Mouse (Mus musculus): ENCODE data around the gene Rbm24. TPM values are rescaled to one million over a fixed set of nuclear protein-coding genes. Genes with fewer than 3 reads are reported as not detected.

Gene Rbm24
- polyA plus RNA-seq, 1 experiment from 2014 or later, result 0.13 TPM

DNA sequence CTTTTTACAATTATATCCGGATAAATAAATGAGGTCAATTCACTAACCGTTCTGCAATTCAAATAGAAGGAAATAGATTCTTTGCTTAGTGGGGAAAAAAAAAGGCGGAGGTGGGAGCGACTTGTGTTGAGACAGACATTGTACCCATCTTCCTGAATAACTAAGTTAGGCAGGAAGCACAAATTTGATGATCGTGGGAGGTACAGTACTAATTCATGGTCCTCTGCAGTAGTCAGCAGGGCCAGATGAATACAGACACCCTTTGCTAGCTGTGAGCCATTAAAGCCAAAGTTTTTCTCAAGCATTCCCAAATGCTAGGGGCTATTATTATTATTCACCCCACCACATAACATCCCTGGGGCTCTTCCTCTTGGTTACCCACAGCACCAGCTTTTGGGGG lies 640 bp upstream of the Rbm24 start:
- no peak for ATAC-seq
- Histone ChIP-seq H3K9me3 (replicated peaks) (no peaks in the 10 kb centered on the region), H3K4me1 (no peaks in the 10 kb centered on the region), H3K9ac (no peak overlapping the region), H3K4me2 (peak overlapping the region; percentile 73), H3K27me3 (replicated peaks) (peaks cover 42% of the 10 kb centered on the region), H3K27ac (no peak overlapping the region), H3K36me3 (no peaks in the 10 kb centered on the region), H3K4me3 (no peak overlapping the region)
- 67% methylated on average over 5 of the region's 5 CpGs for WGBS (ENCODE audit: insufficient replicate concordance)

DNA sequence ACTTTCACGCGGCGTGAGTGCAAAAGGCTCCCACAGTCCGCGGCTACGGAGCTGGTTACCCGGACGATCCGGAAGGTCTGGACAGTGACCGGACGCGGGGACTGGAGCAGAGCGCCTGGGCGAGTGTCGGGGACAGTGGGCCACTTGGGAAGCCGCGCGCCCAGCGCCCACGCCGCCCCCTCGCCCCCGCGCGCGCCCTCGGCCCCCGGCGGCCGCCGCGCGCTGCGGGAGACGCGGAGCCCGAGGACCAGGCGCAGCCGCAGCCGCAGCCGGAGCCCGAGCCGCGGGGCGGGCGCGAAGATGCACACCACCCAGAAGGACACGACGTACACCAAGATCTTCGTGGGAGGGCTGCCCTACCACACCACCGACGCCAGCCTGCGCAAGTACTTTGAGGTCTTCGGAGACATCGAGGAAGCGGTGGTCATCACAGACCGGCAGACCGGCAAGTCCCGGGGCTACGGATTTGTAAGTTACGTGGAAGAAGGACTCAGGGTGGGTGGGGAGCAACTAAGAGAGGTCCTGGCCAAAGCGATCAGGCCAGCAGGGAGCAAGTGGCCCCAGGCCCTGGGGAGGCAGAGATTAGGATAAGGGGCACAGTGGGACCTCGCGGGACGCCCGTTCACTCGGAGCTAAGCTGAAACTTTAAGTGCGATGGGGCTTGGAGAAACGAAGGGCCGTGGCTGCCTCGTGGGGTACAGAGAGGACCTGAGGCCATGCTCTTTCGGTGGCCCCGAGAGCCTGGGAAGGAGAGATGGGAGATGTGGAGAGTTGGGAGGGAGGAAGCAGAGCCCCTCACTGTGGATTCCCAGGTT lies 704 bp downstream of the Rbm24 start:
- H3K9me3 ChIP-seq (replicated peaks), result no peaks in the 10 kb centered on the region
- H3K9ac ChIP-seq, result no peak overlapping the region
- no peak for ATAC-seq
- no peaks in the 10 kb centered on the region for H3K4me1 ChIP-seq
- H3K36me3 ChIP-seq, result no peaks in the 10 kb centered on the region
- H3K27me3 ChIP-seq (replicated peaks), result peaks cover 42% of the 10 kb centered on the region
- peak overlapping the region; percentile 73 for H3K4me2 ChIP-seq
- no peak overlapping the region for H3K27ac ChIP-seq
- WGBS (ENCODE audit: insufficient replicate concordance), result 3% methylated on average over 73 of the region's 73 CpGs
- H3K4me3 ChIP-seq, result peak overlapping the region; percentile 52

DNA sequence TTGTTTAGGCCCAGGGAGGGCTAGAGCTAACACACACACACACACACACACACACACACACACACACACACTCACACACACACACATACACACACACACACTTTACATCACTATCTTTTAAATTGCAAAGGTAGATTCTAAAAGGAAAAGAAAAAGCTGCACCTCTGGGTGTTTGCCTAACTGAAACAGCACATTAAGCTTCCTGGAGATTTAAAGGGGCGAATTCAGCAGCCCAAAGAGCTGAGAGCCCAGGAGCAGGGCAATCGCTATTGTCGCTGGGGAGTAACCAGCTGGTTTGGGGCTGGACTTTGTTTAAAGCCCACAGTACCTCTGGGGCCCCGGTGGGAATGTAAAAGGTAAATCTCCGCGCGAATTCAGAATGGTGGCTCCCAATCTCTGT lies 1.4 kb downstream of the Rbm24 start:
- Histone ChIP-seq H3K4me1 (no peaks in the 10 kb centered on the region), H3K4me3 (no peak overlapping the region), H3K4me2 (no peak overlapping the region), H3K27me3 (replicated peaks) (peaks cover 42% of the 10 kb centered on the region), H3K36me3 (no peaks in the 10 kb centered on the region), H3K9ac (no peak overlapping the region), H3K9me3 (replicated peaks) (no peaks in the 10 kb centered on the region), H3K27ac (no peak overlapping the region)
- WGBS (ENCODE audit: insufficient replicate concordance), result 24% methylated on average over 7 of the region's 7 CpGs
- no peak for ATAC-seq

DNA sequence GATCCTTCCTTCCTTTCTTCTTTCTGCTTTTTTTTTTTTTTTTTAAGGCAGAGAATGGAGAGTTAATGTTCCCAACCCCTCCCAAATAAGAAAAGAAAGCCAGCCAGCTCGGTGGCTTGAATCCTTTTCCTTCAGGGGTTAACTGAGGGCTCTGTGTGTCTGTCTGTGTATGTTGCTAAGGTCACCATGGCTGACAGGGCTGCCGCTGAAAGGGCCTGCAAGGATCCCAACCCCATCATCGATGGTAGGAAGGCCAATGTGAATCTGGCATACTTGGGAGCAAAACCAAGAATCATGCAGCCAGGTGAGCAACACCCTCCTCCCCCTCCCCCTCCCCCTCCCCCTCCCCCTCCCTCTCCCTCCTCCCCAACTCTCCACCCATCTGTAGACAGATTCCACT lies 1.9 kb downstream of the Rbm24 start:
- H3K4me2 ChIP-seq, result no peak overlapping the region
- no peak overlapping the region for H3K27ac ChIP-seq
- H3K9ac ChIP-seq, result no peak overlapping the region
- no peaks in the 10 kb centered on the region for H3K4me1 ChIP-seq
- no peaks in the 10 kb centered on the region for H3K36me3 ChIP-seq
- H3K4me3 ChIP-seq, result no peak overlapping the region
- no peak for ATAC-seq
- H3K27me3 ChIP-seq (replicated peaks), result peaks cover 42% of the 10 kb centered on the region
- H3K9me3 ChIP-seq (replicated peaks), result no peaks in the 10 kb centered on the region
- WGBS (ENCODE audit: insufficient replicate concordance), result 25% methylated on average over 3 of the region's 3 CpGs

DNA sequence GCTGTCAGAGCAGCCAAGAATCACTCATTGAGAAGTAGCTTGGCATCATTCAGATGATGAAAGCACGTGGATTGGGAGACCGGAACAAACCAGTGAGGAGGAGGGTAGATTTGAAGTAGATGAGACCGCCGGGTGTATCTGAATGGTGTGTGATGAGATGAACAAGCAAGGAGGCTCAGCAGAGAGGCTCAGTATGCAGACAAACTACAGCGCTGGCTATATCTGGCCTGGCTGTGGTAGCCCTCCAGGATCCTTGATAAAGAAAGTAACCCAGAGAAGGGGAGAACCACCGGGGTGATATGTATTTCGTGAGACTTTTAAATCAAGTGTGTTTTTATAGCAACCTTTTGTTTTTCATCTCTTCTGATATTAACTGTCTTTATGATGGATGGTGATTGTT lies 5.6 kb downstream of the Rbm24 start:
- WGBS (ENCODE audit: insufficient replicate concordance), result 81% methylated on average over 7 of the region's 7 CpGs
- no peak overlapping the region for H3K9ac ChIP-seq
- no peak overlapping the region for H3K27ac ChIP-seq

DNA sequence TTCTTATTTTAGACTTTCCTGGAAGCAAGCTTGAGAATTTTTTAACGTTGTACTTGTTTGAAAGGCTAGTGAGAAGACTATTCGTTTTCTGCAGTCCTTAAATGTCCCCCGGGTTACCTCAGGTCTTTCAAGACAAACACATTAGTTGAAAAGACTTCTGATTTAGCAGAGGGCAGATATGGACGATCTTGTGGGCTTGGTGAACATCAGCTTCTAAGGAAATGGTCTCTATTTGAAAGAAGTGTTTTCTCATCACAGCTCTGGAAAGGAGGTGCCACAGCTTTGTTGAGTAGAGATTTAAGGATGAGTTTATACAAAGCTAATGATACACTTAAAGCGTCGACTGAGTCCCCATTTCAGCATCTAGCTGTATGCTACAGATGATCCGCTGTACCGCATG lies 6.1 kb downstream of the Rbm24 start:
- no peaks in the 10 kb centered on the region for H3K9me3 ChIP-seq (replicated peaks)
- no peak for ATAC-seq
- no peaks in the 10 kb centered on the region for H3K36me3 ChIP-seq
- no peak overlapping the region for H3K4me3 ChIP-seq
- no peak overlapping the region for H3K4me2 ChIP-seq
- H3K9ac ChIP-seq, result no peak overlapping the region
- H3K27me3 ChIP-seq (replicated peaks), result peaks cover 18% of the 10 kb centered on the region
- 79% methylated on average over 8 of the region's 8 CpGs for WGBS (ENCODE audit: insufficient replicate concordance)
- no peaks in the 10 kb centered on the region for H3K4me1 ChIP-seq
- no peak overlapping the region for H3K27ac ChIP-seq

More for the DNA sequence above, 5.6 kb downstream of the Rbm24 start:
- Histone ChIP-seq H3K27me3 (replicated peaks) (peaks cover 20% of the 10 kb centered on the region), H3K4me1 (no peaks in the 10 kb centered on the region), H3K4me3 (no peak overlapping the region), H3K4me2 (no peak overlapping the region), H3K9me3 (replicated peaks) (no peaks in the 10 kb centered on the region), H3K36me3 (no peaks in the 10 kb centered on the region)
- ATAC-seq, result no peak

DNA sequence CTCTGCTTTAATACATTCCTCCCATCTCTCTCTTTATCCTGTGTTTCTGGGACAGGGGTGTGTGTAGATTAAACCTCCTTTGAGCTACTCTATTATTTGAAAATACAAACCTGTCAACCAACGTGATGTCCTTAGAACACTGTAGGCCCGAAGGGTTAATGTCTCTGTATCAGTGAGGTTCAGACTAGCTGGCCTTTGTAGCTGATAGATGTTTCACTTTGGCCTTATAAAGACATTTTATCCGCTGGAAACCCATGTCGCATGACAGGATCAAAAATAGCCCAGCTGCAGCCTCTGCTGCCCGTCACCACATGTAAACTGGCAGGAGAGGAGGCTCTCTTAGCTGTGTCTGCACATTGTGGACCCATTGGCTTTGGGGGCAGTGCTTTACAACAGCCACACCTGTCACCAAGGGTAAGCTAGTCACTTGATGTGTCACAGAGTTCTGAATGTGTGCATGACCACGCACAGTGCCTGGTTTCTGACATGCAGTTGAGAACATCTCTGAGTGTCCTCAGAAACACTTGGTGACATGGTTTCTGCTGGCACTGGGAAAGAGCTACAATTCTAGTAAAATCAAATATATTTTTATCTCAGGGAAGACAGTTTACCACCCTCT lies 8.5 kb downstream of the Rbm24 start:
- no peak overlapping the region for H3K9ac ChIP-seq
- 70% methylated on average over 6 of the region's 6 CpGs for WGBS (ENCODE audit: insufficient replicate concordance)
- no peak for ATAC-seq
- H3K27ac ChIP-seq, result no peak overlapping the region
- H3K9me3 ChIP-seq (replicated peaks), result no peaks in the 10 kb centered on the region
- no peaks in the 10 kb centered on the region for H3K36me3 ChIP-seq
- H3K27me3 ChIP-seq (replicated peaks), result peaks cover 5% of the 10 kb centered on the region
- H3K4me3 ChIP-seq, result no peak overlapping the region
- H3K4me2 ChIP-seq, result no peak overlapping the region
- no peaks in the 10 kb centered on the region for H3K4me1 ChIP-seq

DNA sequence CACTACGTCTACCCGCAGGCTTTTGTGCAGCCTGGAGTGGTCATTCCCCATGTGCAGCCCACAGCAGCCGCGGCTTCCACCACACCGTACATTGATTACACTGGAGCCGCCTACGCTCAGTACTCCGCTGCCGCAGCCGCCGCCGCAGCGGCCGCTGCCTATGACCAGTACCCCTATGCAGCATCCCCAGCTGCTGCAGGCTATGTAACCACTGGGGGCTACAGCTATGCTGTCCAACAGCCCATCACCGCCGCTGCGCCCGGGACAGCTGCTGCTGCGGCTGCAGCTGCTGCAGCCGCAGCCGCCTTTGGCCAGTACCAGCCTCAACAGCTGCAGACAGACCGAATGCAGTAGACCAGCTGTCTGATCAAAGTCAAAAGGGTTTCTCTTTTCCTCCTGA lies 10.7 kb downstream of the Rbm24 start:
- Histone ChIP-seq H3K9me3 (replicated peaks) (no peaks in the 10 kb centered on the region), H3K27ac (no peak overlapping the region), H3K4me1 (no peaks in the 10 kb centered on the region), H3K4me3 (no peak overlapping the region), H3K36me3 (no peaks in the 10 kb centered on the region), H3K27me3 (replicated peaks) (peaks cover 5% of the 10 kb centered on the region), H3K9ac (no peak overlapping the region), H3K4me2 (no peak overlapping the region)
- no peak for ATAC-seq
- WGBS (ENCODE audit: insufficient replicate concordance), result 70% methylated on average over 22 of the region's 22 CpGs

DNA sequence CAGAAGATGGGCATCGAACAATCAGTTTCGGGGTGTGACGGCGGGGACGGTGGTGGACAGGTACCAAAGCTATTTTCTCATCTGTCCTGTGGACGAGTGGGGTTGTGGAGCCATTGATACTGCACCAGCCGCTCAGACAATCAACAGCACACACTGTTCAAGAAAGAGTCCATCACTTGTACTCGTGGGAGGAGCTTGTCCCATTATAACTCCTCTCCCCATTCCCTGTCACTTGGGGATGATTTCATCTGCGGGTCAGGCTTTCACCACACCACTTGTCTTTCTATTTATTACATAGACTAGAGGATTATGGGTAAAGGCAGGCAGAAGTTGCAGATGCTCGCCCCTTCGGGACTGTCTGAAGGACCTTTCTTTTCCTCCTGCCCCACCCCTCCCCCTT lies 11.6 kb downstream of the Rbm24 start:
- H3K9ac ChIP-seq, result no peak overlapping the region
- 86% methylated on average over 11 of the region's 11 CpGs for WGBS (ENCODE audit: insufficient replicate concordance)
- H3K36me3 ChIP-seq, result no peaks in the 10 kb centered on the region
- H3K27me3 ChIP-seq (replicated peaks), result peaks cover 5% of the 10 kb centered on the region
- no peak for ATAC-seq
- H3K27ac ChIP-seq, result no peak overlapping the region
- no peaks in the 10 kb centered on the region for H3K4me1 ChIP-seq
- no peaks in the 10 kb centered on the region for H3K9me3 ChIP-seq (replicated peaks)
- no peak overlapping the region for H3K4me2 ChIP-seq
- H3K4me3 ChIP-seq, result no peak overlapping the region

DNA sequence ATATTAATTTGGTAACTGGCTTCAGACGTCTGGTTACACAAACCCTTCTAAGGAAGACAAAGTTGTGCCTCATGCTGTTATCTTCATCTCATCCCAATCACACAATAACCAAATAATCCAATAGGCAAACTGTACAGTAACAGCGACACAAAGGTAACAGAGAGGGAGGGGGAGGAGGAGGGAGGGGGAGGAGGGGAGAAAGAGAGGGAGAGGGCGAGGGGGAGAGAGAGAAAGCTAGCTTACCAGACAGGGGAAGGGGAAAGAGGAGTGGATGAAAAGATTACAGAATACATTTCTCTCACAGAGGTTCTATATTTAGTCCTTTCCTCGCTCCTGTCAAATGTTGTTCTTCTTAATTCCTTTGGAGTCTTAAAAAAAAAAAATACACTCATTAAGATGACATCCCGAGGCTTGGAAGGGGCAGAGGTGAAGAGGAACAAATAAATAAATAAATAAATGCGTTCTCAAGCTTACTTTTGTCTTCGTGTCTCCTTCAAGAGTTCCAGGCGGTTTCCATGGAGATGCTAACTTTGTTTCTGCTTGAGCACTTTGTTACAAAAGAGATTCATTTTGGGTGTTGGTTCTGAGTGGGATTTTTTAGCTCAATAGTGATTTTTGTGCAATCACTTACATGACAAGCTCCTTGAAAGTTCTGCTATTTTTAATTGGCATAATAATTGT lies 15.8 kb downstream of the Rbm24 start:
- H3K9ac ChIP-seq, result no peak overlapping the region
- H3K4me1 ChIP-seq, result no peaks in the 10 kb centered on the region
- H3K36me3 ChIP-seq, result no peaks in the 10 kb centered on the region
- WGBS (ENCODE audit: insufficient replicate concordance), result 50% methylated on average over 8 of the region's 8 CpGs
- H3K4me3 ChIP-seq, result no peak overlapping the region
- ATAC-seq, result no peak
- peaks cover 6% of the 10 kb centered on the region for H3K27me3 ChIP-seq (replicated peaks)
- H3K27ac ChIP-seq, result no peak overlapping the region
- no peak overlapping the region for H3K4me2 ChIP-seq
- no peaks in the 10 kb centered on the region for H3K9me3 ChIP-seq (replicated peaks)

DNA sequence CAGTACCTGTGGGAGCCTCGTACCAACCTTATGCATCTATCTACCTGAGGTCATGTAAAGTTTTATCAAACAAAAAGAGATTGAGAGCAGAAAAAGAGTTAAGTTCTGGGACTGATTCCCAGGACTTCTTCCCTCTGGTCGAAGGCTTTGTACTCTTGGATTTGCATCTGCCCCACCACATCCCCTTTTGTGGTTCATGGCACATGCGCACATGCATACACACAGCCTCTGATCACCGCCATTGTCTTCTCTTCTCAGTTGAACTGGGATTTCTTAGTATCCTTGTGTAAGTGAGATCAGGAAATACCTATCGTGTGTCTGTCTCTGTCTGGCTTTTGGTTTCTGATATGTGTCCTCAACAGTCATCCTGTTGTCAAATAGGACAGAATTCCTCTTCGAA lies 20.7 kb downstream of the Rbm24 start:
- no peak for ATAC-seq
- 50% methylated on average over 6 of the region's 6 CpGs for WGBS (ENCODE audit: insufficient replicate concordance)
- H3K9ac ChIP-seq, result no peak overlapping the region

DNA sequence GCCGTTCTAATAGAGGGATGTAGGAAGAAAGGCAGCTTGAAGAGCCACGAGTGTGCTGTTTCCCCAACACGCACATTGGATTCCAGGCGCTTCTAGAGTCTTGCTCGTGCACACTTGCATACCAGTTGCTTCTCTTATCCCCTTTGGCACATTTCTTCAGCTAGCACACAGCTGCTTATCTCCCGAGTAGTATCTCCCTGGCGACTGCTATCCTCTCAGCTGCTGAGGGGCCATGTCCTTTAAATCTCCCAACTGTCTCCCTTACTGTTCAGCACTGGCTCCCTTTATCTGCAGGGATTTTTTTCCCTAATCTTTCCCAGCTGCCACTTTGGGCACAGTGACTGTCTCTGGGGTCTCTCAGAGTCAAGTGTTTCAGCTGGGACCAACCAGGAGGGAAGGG lies 25.8 kb downstream of the Rbm24 start:
- Histone ChIP-seq H3K9ac (no peak overlapping the region), H3K27me3 (replicated peaks) (no peaks in the 10 kb centered on the region), H3K4me1 (peaks cover 6% of the 10 kb centered on the region; the same call in 1 of the 2 replicates), H3K36me3 (no peaks in the 10 kb centered on the region), H3K9me3 (replicated peaks) (no peaks in the 10 kb centered on the region), H3K27ac (no peak overlapping the region), H3K4me3 (no peak overlapping the region), H3K4me2 (no peak overlapping the region)
- ATAC-seq, result 0 out of 2 replicates have a peak, but pooled peaks have one; percentile 27
- 27% methylated on average over 7 of the region's 7 CpGs for WGBS (ENCODE audit: insufficient replicate concordance)

More for the DNA sequence above, 20.7 kb downstream of the Rbm24 start:
- H3K4me3 ChIP-seq, result no peak overlapping the region
- H3K36me3 ChIP-seq, result no peaks in the 10 kb centered on the region
- H3K9me3 ChIP-seq (replicated peaks), result no peaks in the 10 kb centered on the region
- H3K4me2 ChIP-seq, result no peak overlapping the region
- H3K4me1 ChIP-seq, result peaks cover 4% of the 10 kb centered on the region; the same call in 1 of the 2 replicates
- no peak overlapping the region for H3K27ac ChIP-seq
- 0 out of 2 replicates have a peak, but pooled peaks cover 5% of the 10 kb centered on the region for H3K27me3 ChIP-seq (replicated peaks)
